Mouse (Mus musculus) forelimb bud, embryonic 11.5 days (tissue): ENCODE measurements around the gene Cpt1b.

Experiments used
- DNase-seq: peaks from one replicate; pipeline ENCODE4 v3.0.0-alpha.2; 2012; ENCODE audit warnings: low read depth, low spot score

The Cpt1b gene

DNA sequence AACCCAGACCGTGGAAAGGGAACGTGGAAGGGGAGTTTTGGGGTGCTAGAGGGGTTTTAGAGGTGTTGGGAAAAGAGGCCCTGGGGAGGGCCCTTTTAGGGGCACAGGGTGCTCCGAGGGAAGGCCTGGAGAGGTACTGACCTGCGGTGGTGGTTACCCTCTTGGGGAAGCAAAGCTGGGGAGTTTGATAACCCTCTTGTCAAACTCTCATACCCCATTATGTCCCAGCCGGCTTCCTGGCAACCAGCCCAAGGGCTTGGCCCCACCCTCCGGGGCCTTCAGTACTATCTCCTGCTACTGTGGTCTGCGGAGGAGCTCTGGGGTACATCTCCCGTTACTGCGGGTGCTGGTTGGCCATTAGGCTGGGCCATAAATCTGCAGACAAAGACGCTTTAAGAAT is 46.2 kb downstream of the Cpt1b start:
- no peak for DNase-seq

DNA sequence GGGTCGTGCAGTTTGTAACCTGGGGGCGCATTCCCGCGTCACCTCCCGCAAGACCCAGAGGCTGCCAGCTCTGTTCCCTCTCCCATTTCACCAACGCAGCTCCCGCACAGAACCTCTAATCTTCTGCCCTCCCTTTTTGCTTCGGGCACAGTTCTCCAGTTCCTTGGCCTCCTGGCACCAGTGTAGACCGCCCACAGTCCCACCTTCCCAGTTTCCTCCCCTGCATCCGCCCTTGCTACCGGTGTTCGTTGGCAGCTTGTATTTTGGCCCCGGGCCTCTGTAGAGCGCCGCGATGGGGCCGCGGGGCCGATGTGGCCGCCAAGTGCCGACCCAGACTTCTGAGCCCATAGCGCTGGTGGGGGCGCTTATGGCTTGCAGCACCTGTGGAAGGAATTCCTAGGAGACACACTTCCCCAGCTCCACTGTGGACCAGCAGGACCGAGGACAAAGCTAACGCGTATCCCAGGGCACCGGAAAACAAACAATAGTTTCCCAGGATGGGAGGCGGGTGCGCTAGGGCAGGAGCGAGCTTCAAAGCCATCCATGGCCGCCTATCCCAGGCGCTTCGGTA is 46.7 kb downstream of the Cpt1b start, which contains the start of gene Odf3b:
Gene Odf3b, minus strand, starts transcription at position 452 of the 571 bp plus-strand sequence.
- no peak for DNase-seq

DNA sequence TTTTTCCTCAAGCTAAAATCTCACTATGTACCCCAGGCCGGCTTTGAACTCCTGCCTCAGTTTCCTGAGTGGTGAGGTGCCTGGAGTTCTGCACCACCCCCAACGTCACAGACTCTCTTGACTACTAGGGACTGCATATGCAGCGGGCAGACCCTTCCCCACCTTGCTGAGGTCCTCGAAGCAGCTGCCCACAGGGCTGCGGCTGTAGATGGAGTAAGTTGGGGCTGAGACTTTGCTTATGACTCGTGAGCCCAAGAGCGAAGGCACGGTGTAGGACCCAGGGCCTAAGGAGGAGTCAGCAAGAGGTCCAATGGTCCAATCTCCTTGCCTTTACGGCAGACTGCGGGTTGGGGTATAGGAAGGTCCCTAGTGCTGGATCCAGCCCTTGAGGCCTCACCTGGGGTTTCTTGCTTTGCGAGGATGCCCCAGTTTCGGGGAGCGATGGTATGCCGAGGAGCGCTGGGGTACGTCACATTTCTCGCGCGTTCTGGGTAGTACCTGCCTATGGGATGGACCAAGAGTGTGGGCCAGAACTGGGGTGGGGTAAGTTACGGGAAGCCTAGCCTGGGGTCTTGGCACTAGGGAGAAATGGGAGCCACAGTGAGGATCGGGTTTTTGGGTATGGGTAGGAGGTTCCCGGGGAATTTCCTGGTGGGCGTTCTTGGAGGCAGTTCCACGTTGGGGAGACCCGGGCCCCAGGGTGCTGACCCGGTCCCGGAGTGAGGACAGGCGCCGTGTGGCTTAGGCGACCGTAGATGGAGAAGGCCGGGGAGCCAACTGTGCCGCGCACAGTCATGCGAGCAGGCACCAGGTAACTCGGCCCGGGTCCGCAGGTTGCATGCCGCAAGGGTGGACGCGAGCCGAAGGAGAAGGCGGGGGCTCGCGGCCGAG is 47.5 kb downstream of the Cpt1b start:
- no peak for DNase-seq

GRCm38 (mm10) chr15:89377362-89377761 is 48.3 kb downstream of the Cpt1b start:
- no peak for DNase-seq

- no peak for DNase-seq
Observed at GRCm38 (mm10) chr15:89376957-89377356, 48.7 kb downstream of the Cpt1b start, which contains the start of gene Tymp. Gene Tymp (minus strand): TSS chr15:89377039.

DNA sequence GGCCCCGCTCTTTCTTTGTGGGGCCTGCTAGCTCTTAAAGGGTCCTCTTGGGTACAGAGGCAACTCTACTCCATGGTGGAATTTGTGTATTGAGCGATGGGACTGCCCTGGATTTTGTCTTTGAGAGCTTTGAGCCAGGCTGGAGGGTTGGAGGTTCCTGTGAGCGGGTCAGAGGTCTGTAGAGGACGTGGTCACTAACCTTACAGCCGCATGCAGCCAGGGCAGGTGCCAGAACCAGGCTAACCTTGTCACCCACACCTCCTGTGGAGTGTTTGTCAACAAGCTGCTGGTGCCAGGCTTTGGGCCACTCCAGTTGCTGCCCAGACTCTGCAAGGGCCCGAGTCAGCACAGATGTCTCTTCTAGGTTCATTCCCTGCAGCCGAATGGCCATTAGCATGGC is 49.6 kb downstream of the Cpt1b start:
- DNase-seq: no peak

- no peak for DNase-seq
Observed at GRCm38 (mm10) chr15:89374801-89375534, 50.7 kb downstream of the Cpt1b start.

DNA sequence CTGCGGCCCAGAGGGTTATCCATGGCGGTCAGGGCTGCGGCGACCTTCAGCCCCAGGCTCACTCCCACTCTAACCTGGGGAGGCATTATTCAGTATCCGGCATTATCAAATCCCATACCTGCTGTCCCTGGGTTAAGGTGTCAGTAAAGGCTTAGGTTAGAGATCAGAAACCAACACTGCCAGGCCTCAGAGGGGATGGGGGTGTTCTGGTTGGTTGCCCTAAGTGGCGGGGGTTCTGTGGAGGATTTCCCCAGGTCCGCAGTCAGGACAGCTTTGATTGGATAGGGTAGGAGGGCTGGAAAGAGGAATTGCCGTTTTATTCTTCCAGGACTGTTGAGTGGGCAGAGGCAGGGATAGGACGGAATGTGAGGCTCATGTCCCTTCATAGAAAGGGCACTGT is 51.3 kb downstream of the Cpt1b start:
- DNase-seq: no peak

- DNase-seq: peak; percentile 91
Observed at GRCm38 (mm10) chr15:89373762-89374248, 51.9 kb downstream of the Cpt1b start, which contains the start of gene Sco2. Gene Sco2 (minus strand): TSS chr15:89373846.

DNA sequence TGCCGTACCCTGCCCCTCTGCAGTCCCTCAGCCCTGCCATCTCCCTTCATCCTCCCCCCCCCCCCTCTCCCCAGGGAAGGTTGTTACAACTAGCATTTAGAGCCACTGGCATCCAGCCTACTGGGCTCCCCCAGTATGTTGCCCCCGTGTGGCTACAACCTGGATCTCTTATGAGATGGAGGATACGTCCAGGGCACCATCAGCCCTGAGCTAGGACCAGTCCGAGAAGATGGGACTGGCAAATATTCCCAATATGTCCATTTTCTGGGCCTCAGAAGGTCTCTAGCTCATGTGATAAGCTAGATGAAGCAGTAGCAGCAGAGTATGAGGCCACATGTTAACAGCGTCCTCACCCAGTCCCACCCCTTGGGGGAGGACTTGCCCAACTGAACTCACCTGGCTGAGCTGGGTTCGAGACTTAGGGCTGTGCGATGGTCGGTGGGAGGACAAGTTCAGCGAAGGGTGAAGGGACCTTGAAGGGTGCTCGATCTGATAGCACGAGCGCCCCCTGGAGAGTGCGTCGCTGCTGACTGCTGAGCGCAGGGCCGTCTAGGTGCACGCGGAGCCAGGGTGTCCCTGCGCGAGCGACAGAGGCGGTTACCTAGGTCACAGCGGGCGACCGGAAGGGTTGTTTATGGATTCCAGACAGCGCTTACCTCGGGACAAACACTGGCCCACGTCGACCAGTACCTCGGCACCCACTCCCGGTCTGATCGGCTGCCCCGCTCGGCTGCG is 52.5 kb downstream of the Cpt1b start:
- DNase-seq: peak; percentile 70

DNA sequence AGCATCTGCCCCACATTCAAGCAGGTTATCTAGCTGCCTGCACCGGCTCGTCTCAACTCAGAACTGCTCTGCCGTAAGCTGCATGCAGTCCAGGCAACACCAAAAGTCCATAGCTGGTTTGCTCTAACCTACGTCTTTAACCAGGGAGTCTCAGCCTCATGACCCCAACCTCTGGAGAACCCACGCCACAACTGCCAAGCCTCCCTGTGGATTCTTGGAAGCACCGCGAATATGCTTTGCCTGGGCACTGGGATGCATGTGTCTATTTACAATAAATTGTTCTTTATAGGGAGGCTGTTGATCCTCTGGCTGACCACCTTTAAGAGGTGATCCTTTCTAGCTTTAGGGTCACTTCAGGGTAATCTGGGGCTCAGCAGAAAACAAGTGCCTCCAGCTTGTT is 53.1 kb downstream of the Cpt1b start:
- no peak for DNase-seq

DNA sequence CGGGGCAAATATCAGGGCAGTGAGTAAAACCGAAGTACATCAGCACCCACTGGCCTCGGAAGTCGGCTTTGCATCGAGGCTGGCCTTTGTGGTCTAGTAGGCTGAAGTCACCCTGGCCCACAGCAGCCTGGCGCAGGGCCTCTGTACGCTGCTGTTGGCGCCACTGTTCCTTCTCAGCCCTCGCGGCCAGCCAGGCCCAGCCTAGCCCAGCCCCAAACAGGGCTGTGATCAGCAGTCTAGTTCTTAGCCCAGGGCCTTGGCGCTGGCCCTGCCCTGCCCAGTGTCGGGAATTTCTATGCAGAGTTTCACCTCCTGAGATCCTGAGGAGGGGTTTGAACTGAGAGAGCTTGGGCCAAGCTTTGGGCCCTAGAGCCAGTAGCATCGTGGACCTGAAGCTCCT is 53.6 kb downstream of the Cpt1b start:
- DNase-seq: no peak
